Mouse (Mus musculus): ENCODE data around the gene A830031A19Rik. TPM values are rescaled to one million over a fixed set of nuclear protein-coding genes. Genes with fewer than 3 reads are reported as not detected.

A830031A19Rik gene
- polyA plus RNA-seq, 2 experiments, result not detected

GRCm38 (mm10) chr11:24092618-24093017 is 17.8 kb upstream of the A830031A19Rik start:
- no peak overlapping the region for H3K4me2 ChIP-seq (replicated peaks; ENCODE audit: low read depth, low read length, severe bottlenecking)
- peaks cover 30% of the 10 kb centered on the region for H3K36me3 ChIP-seq (ENCODE audit: control insufficient read depth, insufficient read depth, low read length)
- 0 out of 2 replicates have a peak overlapping the region, but pooled peaks have one; percentile 26 for H3K9ac ChIP-seq (ENCODE audit: low read depth, low read length, severe bottlenecking)
- no peak for TF ChIP-seq POLR2A (IDR thresholded peaks at IDR 0.05; ENCODE audit: borderline replicate concordance, extremely low read depth, insufficient read depth, insufficient read length)
- DNase-seq (ENCODE audit: low spot score) (no peak), ATAC-seq (ENCODE audit: low FRiP score, low read depth) (no peak)
- no peaks in the 10 kb centered on the region for H3K27me3 ChIP-seq (ENCODE audit: control insufficient read depth, insufficient read depth, low read length)
- H3K9me3 ChIP-seq (ENCODE audit: control insufficient read depth, low read length), result no peaks in the 10 kb centered on the region
- no peak overlapping the region for H3K4me3 ChIP-seq (replicated peaks; ENCODE audit: low read length)
- no peak overlapping the region for H3K27ac ChIP-seq (replicated peaks; ENCODE audit: low read depth, low read length)
- 42% methylated on average over 3 of the region's 3 CpGs for WGBS
- H3K4me1 ChIP-seq (ENCODE audit: control insufficient read depth, insufficient read depth, low read length), result peaks cover 61% of the 10 kb centered on the region

DNA sequence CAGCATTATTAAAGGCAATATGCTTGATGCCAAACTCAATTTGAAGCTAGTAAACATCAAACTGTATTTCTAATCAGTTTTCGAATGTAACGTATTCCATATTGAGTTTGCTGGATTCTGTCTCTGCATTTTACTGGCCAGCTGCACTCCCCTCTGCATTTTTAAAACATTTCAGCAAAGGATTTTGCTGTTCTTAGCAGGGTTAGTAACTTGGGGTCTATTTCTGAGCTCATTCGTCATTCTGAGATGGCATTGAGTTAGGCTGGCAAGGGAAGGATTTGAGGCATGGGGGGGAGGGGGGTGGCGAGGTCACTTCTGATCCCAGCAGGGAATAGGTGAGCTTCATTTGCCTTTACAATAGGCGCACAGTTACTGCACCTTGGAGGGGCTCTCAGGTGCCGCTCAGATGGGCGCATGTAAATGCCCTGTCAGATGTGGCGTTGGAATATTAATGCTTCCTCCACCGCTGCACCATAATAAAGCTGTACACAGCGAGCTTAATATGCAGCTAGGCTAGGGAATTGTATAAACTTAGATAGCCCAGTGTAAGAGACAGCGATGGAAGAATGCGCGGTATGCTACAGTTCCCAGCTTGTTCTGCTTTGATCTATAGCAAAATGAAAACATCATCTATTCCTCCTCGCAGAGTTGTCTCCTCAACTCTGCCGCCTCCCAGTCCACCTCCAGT is 16.7 kb upstream of the A830031A19Rik start:
- ATAC-seq (ENCODE audit: low FRiP score, low read depth) (no peak; the same call in 1 of the 2 replicates), DNase-seq (ENCODE audit: low spot score) (peak; percentile 49)
- Histone ChIP-seq H3K36me3 (ENCODE audit: control insufficient read depth, insufficient read depth, low read length) (peaks cover 40% of the 10 kb centered on the region), H3K27me3 (ENCODE audit: control insufficient read depth, insufficient read depth, low read length) (no peaks in the 10 kb centered on the region), H3K4me2 (replicated peaks; ENCODE audit: low read depth, low read length, severe bottlenecking) (peak overlapping the region; percentile 34), H3K9ac (ENCODE audit: low read depth, low read length, severe bottlenecking) (no peak overlapping the region), H3K9me3 (ENCODE audit: control insufficient read depth, low read length) (no peaks in the 10 kb centered on the region), H3K27ac (replicated peaks; ENCODE audit: low read depth, low read length) (no peak overlapping the region), H3K4me1 (ENCODE audit: control insufficient read depth, insufficient read depth, low read length) (peaks cover 51% of the 10 kb centered on the region), H3K4me3 (replicated peaks; ENCODE audit: low read length) (no peak overlapping the region)
- no peak for TF ChIP-seq POLR2A (IDR thresholded peaks at IDR 0.05; ENCODE audit: borderline replicate concordance, extremely low read depth, insufficient read depth, insufficient read length)
- 19% methylated on average over 15 of the region's 15 CpGs for WGBS

DNA sequence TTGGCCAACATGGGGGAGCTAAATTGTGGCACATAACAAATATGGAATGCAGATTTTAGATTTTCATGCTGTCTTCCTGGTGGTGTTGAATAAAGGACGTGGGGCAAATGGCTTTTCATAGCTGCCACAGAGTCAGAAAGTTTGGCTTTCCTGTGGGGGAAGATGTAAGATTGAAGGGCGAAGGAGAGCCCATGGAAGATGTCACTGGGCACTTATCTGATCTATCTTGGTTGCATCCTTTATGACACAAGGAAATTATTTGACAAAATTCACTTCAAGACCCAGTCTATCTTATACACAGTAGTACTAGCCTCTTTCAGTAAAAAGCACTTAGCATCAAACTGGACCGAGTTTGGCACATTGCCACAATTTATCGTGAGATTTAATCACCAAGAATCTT is 15.6 kb upstream of the A830031A19Rik start:
- ATAC-seq (ENCODE audit: low FRiP score, low read depth) (no peak), DNase-seq (ENCODE audit: low spot score) (no peak)
- H3K4me1 ChIP-seq (ENCODE audit: control insufficient read depth, insufficient read depth, low read length), result peaks cover 46% of the 10 kb centered on the region
- H3K9me3 ChIP-seq (ENCODE audit: control insufficient read depth, low read length), result no peaks in the 10 kb centered on the region
- H3K4me3 ChIP-seq (replicated peaks; ENCODE audit: low read length), result no peak overlapping the region
- no peak overlapping the region for H3K27ac ChIP-seq (replicated peaks; ENCODE audit: low read depth, low read length)
- no peak for TF ChIP-seq POLR2A (IDR thresholded peaks at IDR 0.05; ENCODE audit: borderline replicate concordance, extremely low read depth, insufficient read depth, insufficient read length)
- WGBS, result 59% methylated on average over 4 of the region's 4 CpGs
- H3K9ac ChIP-seq (ENCODE audit: low read depth, low read length, severe bottlenecking), result no peak overlapping the region
- H3K4me2 ChIP-seq (replicated peaks; ENCODE audit: low read depth, low read length, severe bottlenecking), result no peak overlapping the region
- H3K36me3 ChIP-seq (ENCODE audit: control insufficient read depth, insufficient read depth, low read length), result peaks cover 51% of the 10 kb centered on the region
- H3K27me3 ChIP-seq (ENCODE audit: control insufficient read depth, insufficient read depth, low read length), result no peaks in the 10 kb centered on the region

DNA sequence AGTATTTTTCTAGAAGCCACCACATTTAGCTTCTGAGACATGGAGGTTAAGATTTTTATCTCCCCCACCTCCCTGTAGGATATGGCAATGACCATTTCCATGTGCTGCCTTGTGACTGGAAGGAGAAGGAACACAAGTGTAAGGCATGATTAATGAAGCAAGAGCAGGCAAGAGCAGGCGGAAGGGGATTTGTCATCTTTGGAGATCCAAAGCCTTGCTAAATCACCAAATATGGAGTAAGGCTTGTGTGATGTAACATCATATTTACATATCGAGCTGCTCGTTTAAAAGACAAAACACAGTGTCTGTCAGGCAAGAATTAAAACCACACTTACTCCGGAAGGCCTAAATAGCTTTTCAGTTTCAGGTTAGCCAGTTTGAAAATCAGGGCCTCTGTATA is 12.2 kb upstream of the A830031A19Rik start:
- ATAC-seq (ENCODE audit: low FRiP score, low read depth) (no peak), DNase-seq (ENCODE audit: low spot score) (no peak)
- no peak overlapping the region for H3K9ac ChIP-seq (ENCODE audit: low read depth, low read length, severe bottlenecking)
- H3K27ac ChIP-seq (replicated peaks; ENCODE audit: low read depth, low read length), result no peak overlapping the region
- H3K4me1 ChIP-seq (ENCODE audit: control insufficient read depth, insufficient read depth, low read length), result peaks cover 38% of the 10 kb centered on the region
- H3K27me3 ChIP-seq (ENCODE audit: control insufficient read depth, insufficient read depth, low read length), result no peaks in the 10 kb centered on the region
- 71% methylated on average over 4 of the region's 4 CpGs for WGBS
- no peak overlapping the region for H3K4me3 ChIP-seq (replicated peaks; ENCODE audit: low read length)
- TF ChIP-seq POLR2A (IDR thresholded peaks at IDR 0.05; ENCODE audit: borderline replicate concordance, extremely low read depth, insufficient read depth, insufficient read length), result no peak
- peaks cover 41% of the 10 kb centered on the region for H3K36me3 ChIP-seq (ENCODE audit: control insufficient read depth, insufficient read depth, low read length)
- H3K9me3 ChIP-seq (ENCODE audit: control insufficient read depth, low read length), result no peaks in the 10 kb centered on the region
- no peak overlapping the region for H3K4me2 ChIP-seq (replicated peaks; ENCODE audit: low read depth, low read length, severe bottlenecking)

DNA sequence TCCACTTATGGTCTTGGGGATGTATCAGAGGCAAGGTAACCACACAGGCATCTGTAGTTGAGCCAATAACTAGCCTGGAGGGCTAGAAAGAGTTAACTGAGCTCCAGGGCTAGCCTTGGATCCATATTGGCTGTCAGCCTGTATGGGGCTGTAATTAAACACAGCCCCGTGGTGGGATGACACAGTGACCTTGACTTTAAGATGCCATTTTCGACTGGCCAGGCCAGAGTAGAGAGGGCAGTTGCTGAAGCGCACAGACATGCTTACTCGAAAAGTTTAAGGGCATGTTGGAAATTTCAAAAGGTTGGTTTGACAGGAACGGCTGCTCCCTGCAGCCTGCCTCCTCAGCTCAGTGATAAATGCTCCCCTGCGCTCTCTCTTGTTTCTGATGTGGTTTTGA is 11.1 kb upstream of the A830031A19Rik start:
- Histone ChIP-seq H3K9me3 (ENCODE audit: control insufficient read depth, low read length) (no peaks in the 10 kb centered on the region), H3K4me1 (ENCODE audit: control insufficient read depth, insufficient read depth, low read length) (peaks cover 30% of the 10 kb centered on the region), H3K9ac (ENCODE audit: low read depth, low read length, severe bottlenecking) (no peak overlapping the region), H3K4me3 (replicated peaks; ENCODE audit: low read length) (no peak overlapping the region), H3K27ac (replicated peaks; ENCODE audit: low read depth, low read length) (no peak overlapping the region), H3K4me2 (replicated peaks; ENCODE audit: low read depth, low read length, severe bottlenecking) (no peak overlapping the region), H3K27me3 (ENCODE audit: control insufficient read depth, insufficient read depth, low read length) (no peaks in the 10 kb centered on the region), H3K36me3 (ENCODE audit: control insufficient read depth, insufficient read depth, low read length) (peaks cover 45% of the 10 kb centered on the region)
- WGBS, result 33% methylated on average over 6 of the region's 6 CpGs
- DNase-seq (ENCODE audit: low spot score) (no peak), ATAC-seq (ENCODE audit: low FRiP score, low read depth) (no peak)
- no peak for TF ChIP-seq POLR2A (IDR thresholded peaks at IDR 0.05; ENCODE audit: borderline replicate concordance, extremely low read depth, insufficient read depth, insufficient read length)
